Mouse (Mus musculus) left cerebral cortex, postnatal 10 days (tissue): ENCODE results near the gene Pcdh9. TPM values are rescaled to one million over a fixed set of nuclear protein-coding genes. Genes with fewer than 3 reads are reported as not detected.

ENCODE experiments used
- DNase-seq, 2 experiments: peaks; one replicate each; pipeline ENCODE4 v3.0.0; 2021 to 2022; ENCODE audit warnings: low spot score in 2 of 2, mixed read lengths in 1 of 2; ENCODE audit errors: extremely low spot score in 1 of 2
- intact Hi-C: fragments of 180-260 bp; cut with DNase I; formaldehyde crosslinking; loops from one replicate; pipeline ENCODE4 v1.15.1; 2025
- total RNA-seq, 2 experiments: library from RNA; stranded (reverse); gene quantifications; 2 replicates each; pipeline ENCODE4 v1.2.3; 2021

Pcdh9 gene
- total RNA-seq: 100 to 1,000 TPM; 190 to 194 TPM

GRCm38 (mm10) chr14:93890519-93891370 lies at the start of gene Pcdh9:
Gene Pcdh9 (minus strand): TSS chr14:93890679.
- peak; percentile 96 to 98 for DNase-seq
- intact Hi-C loops: loop anchor here (10.0 kb wide), 1 partner anchor 576 kb away; no protein-coding TSS in a partner anchor

DNA sequence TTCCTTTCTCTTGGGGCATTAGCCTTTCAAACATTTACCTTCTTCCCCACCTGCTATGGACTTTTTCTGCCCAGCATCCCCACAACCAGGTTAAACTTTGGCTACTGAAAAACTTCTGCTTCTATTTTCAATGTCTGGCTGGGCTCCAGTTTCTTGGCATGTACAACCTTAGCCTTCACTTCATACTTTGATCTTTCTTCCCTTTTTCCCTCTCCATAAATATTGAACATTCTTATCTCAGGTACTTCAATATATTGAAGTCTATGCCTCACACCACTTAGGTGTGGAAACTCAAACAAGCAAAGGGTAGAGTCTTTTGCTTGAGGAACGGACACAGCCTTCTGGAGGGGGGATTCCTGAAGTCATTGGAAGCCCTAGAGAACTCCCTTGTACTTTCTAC lies 16.4 kb upstream of the Pcdh9 start:
- intact Hi-C loops: no loop called here
- no peak for DNase-seq

GRCm38 (mm10) chr14:93898533-93898932 lies 8.1 kb upstream of the Pcdh9 start:
- DNase-seq: no peak
- intact Hi-C loops: loop anchor here (10.0 kb wide), 1 partner anchor 584 kb away; no protein-coding TSS in a partner anchor

DNA sequence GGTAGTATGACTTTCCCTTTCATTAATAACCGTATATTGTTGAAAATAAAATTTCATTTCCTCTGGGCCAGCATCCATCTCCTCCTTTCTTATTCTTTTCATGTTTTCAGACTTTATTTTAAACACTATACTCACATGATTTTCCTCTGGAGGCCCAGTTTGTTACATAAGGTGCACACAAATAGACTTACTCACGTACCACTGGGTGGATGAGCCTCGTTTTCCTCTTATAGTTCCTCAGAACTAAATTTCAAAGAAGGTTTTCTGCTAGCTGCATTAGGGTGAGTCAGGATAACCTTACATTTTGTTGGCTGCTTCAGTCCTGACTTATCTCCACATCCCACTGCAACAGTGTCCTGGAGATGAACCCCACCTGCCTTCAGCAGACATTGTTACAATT lies 4.7 kb upstream of the Pcdh9 start:
- DNase-seq: no peak
- intact Hi-C loops: loop anchor here (10.0 kb wide), 1 partner anchor 580 kb away; no protein-coding TSS in a partner anchor

DNA sequence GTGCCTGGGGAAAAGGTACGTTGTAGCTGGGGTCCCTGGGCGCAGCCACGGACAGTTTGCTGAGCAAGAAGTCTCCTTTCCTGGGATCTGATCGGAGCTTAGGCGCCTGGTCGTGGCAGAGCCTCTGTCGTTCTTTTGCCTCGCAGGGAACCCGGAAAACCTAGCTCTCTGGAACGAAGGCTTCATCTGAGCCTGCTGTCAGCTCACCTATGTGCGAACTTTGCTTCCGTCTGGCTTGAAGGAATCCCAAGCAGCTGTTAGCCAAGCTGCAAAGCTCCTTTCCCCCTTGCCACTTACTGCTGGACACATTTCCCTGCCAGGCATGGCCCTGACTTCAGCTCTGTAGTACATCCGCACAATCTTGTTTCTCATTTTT lies 880 bp upstream of the Pcdh9 start:
- intact Hi-C loops: loop anchor here (10.0 kb wide), 1 partner anchor 577 kb away; no protein-coding TSS in a partner anchor
- DNase-seq: no peak

DNA sequence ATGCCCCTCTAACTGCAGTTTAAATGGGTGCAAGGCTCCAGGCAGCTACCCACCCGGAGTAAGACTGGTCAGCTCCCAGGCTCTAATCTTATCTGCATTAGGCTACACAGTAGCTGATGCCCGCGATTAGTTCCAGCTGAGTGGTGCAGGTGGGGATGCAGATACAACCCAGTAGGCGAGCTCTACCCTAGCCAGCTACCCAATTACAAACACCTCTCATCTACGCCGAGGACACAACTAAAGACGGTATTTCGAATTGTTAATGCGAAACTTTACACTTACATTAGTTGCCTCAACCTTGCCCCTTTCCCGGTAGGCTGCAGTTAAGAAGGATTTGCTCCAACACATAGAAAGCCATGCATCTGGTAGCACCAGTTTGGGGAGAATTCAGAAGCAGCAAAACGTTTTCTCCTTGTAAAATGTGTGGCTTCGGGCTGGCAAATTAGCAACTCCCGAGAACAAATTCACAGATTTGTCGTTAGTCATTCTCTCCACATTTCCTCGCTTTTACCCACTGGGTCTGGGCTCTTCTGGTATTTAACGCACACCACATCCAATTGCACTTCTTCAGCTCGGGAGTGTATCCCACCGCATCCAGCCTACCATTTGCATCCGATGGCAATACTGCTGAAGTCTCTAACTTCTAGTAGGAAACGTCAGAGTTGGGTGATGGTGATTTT lies 500 bp downstream of the Pcdh9 start:
- DNase-seq: no peak
- intact Hi-C loops: loop anchor here (5.0 to 10.0 kb wide), 4 partner anchors 285 to 1885 kb away; no protein-coding TSS in a partner anchor

DNA sequence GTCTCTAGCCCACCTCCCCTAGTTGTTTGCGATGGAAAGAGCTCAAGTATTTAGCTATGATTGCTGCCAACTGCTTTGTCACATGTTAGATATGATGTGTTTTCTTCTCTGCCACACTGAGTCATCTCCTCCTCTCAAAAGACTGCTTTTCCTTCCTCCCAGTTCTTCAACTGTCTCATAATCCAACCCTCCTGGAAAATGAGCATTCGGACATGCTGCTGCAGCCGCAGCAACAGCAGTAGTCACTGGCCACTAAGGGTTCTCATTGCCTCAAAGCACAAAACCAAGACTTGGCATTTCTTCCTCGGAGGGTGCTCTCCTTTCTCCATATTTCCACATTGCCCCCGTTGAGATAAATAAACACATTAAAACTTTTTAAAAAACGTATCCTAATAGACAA lies 1.2 kb downstream of the Pcdh9 start:
- intact Hi-C loops: loop anchor here (5.0 to 10.0 kb wide), 3 partner anchors 284 to 1886 kb away; no protein-coding TSS in a partner anchor
- no peak for DNase-seq

- intact Hi-C loops: loop anchor here (5.0 to 10.0 kb wide), 3 partner anchors 284 to 1886 kb away; no protein-coding TSS in a partner anchor
These were observed 2.1 kb downstream of the Pcdh9 start for GRCm38 (mm10) chr14:93888346-93888745.

DNA sequence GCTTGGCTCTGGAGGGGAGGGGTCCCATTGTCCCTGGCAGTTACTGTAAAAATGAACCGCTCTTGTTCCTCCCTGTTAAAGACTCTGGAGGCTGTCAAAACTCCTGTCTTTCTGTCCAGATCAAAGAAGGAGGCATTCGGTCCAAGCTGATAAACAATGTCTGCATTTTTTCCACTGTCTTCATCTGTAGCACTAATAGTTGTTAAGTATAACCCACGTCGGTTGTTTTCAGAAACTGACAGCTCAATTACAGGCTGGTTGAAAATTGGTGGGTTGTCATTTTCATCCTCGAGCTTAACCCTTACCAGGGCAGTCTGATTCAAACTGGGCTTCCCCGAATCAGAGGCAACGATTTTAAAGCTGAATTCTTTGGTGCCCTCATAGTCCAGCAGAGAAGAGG lies 3.4 kb downstream of the Pcdh9 start:
- intact Hi-C loops: loop anchor here (2.0 to 10.0 kb wide), 4 partner anchors 282 to 1888 kb away; no protein-coding TSS in a partner anchor
- no peak for DNase-seq

More at GRCm38 (mm10) chr14:93888346-93888745, 2.1 kb downstream of the Pcdh9 start:
- no peak for DNase-seq

DNA sequence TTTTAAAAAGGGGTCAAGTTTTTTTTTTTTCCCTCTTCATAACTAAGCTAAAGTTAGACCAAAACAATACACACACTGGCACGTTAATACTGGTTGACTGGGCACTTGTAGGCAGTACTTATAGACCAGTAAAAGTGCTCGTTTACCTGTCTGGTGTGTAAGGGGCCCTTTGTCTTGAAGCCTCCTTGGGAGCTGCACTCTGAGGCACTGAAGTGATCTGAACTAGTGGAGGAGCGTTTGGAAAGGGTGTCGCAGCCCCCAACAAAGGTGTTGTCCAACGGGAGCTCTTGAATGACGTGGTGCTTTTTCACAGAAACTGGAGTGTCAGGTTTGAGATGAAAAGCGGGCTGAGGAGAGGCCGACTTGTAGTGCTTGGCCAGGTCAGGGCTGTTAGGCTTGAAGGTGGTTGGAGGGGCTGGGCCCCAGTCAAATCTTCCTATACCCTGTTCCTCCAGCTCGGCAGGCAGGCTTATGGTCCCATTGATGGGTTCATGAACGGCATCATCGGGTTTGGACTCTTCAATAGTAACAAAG lies 4.9 kb downstream of the Pcdh9 start:
- no peak for DNase-seq
- intact Hi-C loops: loop anchor here (2.0 to 10.0 kb wide), 4 partner anchors 281 to 1889 kb away; no protein-coding TSS in a partner anchor

DNA sequence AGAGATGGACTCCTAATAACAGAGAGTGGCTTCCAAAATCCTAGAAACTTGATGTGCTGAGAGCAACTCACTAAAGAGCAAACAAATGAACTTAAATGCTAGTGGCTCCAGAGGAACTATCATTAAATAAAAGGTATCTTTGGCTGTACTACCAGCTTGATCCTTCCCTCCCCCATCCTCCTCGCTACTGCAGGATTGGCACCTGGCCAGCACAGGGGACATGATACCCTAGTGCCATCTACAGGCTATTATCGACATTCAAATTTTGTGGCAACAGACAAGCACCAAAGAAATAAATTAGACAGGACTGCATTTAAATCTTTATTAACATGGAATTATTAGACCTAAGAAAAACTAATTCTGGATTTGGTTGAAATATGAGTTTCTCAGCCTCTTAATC lies 6.0 kb downstream of the Pcdh9 start:
- intact Hi-C loops: loop anchor here (10.0 kb wide), 2 partner anchors 280 to 1890 kb away; no protein-coding TSS in a partner anchor
- peak; percentile 84 to 85 for DNase-seq

DNA sequence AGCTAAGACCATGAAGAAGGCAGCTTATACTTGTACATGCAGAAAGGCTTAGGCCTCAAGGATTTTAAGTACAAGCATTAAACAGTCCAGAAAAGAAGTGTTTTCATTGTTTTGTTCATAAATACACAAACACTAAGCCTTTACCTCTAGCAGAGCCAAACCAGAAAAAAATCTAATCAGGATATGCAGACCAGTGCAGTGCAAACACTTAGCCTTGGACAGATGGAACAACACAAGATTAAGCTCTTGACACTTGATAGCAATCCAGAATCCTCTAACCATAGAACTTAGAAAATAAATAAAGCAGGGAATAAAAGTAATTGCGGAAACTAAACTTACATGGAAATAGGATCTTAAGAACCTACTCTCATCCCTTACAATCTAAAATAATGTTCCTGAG lies 10.4 kb downstream of the Pcdh9 start:
- intact Hi-C loops: loop anchor here (10.0 kb wide), 2 partner anchors 275 to 1895 kb away; no protein-coding TSS in a partner anchor
- DNase-seq: no peak

DNA sequence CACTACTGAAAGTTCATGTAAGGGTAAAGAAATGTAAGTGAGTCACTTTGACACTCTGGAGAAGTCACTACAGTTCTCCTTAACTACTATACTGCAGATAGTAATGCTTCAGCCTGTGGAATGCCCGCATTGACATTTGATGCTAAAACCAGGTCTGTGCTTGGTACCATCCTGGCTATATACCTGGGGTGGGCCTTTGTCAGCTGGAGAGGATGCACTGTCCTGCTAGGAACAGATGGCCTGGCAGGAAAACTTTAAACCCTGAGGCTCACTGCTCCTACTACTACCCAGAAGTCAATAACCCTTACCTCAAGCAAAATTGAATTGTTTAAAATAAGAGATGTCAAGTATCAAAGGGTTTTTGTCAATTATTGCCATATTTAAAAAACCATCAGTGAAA lies 14.5 kb downstream of the Pcdh9 start:
- no peak for DNase-seq

GRCm38 (mm10) chr14:93868211-93868610 lies 22.3 kb downstream of the Pcdh9 start:
- no peak for DNase-seq
- intact Hi-C loops: no loop called here

More for the DNA sequence above, 14.5 kb downstream of the Pcdh9 start:
- intact Hi-C loops: no loop called here

DNA sequence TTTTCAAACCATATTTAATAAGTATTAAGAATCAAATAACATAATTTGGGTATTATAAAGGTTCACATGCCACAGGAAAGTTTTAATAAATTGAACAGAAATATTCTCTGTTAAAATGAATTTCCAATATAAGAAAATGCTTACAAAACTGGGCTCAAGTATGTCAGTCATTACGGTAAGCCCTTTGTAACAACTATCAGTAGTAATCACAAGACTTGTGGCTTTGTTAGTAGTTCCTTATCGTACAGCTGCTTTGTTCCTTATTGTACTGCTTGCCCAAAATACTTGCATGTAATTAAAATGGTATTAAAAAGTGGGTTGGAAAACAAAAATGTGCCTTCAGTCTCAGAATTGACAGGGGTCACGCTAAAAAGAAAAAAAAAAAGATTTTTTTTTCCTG lies 32.4 kb downstream of the Pcdh9 start:
- intact Hi-C loops: no loop called here

GRCm38 (mm10) chr14:93846091-93846677 lies 44.3 kb downstream of the Pcdh9 start:
- intact Hi-C loops: no loop called here
- no peak for DNase-seq

More for the DNA sequence above, 32.4 kb downstream of the Pcdh9 start:
- no peak for DNase-seq

DNA sequence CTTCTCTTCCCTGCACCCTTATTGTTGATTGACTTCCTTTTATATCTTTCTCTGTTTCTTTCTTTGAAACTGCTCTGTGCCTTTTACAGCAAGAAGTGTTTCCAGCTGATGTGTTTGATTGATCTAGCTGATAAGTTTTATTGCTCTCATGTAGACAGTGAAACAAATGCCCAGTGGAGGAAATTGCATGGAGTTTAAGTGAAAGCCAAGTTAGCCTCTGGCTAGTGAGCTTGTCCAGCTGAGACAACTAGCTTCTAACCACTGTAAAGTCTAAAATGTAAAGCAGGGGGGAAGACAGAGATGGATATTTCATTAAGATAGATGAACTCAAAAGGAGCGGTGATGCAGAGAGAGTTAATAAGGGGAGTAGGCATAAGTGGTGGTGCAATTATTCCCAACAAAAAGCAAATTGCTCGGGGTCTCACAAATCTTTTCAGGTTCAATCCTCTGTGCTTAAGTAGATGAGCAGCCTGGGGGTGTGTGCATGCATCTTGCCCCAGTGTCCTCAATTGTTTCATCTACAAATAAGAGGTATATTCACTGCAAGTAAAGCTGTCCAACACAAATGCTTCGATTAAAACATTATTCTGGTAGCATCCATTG lies 47.7 kb downstream of the Pcdh9 start:
- intact Hi-C loops: no loop called here
- no peak for DNase-seq

- intact Hi-C loops: no loop called here
- DNase-seq: no peak
These were observed 58.0 kb downstream of the Pcdh9 start for GRCm38 (mm10) chr14:93832511-93832910.
